Mouse (Mus musculus) mouse embryonic stem cell (cell line): ENCODE data around the gene Gucy2c.

Experiments used
- in situ Hi-C, 2 experiments: fragments of 300-500 bp; cut with MboI; formaldehyde crosslinking; loops; 1 replicate in 1 of 2; 3 replicates in 1 of 2; pipeline ENCODE4 v1.14.3; 2019 to 2020; ENCODE audit warnings: low sequenced_read_pairs in 2 of 2, low pct_unique_long_range_greater_than_20kb in 1 of 2, mixed read lengths in 1 of 2; ENCODE audit not compliant: unreplicated experiment in 1 of 2

Gucy2c gene

DNA sequence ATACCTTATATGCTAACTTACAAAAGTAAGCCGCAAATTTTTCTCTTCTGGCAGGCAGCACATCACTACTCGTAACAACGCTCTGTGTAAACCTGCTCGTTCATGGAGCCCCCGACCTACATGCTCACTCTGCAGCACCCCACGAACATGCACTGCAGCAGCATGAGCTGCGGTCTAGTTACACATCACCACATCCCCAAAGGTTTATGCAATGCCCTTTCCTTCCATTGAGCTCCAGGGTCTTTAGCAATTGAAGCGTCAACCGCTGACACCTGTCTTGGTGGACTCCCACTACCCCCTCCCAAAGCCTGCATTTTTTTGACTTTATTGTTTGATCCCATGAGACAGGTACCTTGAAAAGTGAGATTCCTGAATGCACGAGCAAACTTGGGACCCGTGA is 31.0 kb downstream of the Gucy2c start:
- in situ Hi-C loops = no loop called here

DNA sequence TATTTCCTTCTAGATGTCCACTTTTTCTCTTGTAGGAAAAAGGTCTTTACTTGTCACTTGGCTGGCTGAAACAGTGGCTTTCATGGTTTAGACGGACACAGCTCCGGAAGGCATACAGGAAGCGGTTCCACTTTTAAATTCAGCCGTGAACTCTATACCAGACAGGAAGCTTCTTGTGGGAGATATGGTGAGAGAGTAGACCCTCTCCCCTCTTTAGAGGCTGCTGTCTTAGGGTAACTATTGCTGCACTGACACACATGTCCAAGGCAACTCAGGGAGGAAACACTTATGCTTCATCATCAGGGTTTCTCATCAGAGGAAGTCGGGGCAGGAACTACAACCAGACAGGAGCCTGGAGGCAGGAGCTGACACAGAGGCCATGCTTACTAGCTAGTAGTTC is 36.0 kb downstream of the Gucy2c start:
- in situ Hi-C loops = no loop called here

DNA sequence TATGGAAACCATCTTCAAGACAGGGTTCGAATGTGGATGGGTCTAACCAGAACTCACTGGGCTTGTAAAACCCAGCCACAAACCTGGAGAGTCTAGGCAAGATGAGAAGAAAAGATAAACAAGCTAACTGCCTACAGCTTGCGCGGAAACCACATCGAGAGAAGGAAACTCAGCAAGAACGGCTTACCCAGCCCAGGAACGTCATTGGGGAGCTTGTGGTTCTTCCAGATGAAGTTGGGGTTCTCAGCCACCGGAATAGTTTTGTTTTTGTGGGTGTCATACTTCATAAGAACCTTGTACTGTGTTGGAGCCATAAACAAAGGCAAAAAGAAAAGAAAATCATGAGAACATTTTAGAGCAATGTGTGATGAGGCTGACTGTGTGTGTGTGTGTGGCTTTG is 37.8 kb downstream of the Gucy2c start:
- in situ Hi-C loops = no loop called here

DNA sequence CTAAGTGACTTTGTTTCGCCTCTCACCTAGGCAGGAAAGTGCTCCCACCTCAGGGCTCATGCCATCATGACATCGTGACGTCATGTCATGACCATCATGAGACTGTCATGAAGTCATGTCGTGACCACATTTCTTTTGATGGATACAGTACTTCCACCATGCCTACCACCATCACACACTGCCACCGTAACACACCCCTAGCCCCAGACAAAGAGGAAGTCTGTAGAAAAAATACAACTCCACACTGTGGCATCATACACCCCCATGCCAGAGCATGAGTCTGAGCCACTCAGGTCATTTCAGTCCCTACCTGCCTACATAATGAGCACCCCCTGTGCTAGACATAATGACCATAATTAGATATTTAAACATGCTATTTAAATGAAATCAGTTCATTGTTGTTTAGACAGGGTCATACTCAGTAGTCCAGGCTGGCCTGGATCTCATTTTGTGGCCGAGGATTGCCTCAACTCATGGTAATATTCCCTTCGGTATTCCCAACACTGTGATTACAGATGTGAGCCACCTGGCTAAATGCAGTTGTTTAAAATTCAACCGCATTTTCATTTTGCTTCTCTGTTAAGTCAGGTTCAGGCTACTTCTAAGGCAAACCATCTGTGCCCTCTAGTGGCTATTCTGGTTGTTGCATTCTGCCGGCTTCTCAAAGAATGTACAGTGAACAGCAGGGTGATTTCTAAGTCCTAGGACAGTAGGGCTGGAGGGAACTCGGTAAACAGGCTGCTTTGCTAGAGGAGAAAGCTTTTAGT is 39.0 kb downstream of the Gucy2c start:
- in situ Hi-C loops = no loop called here

DNA sequence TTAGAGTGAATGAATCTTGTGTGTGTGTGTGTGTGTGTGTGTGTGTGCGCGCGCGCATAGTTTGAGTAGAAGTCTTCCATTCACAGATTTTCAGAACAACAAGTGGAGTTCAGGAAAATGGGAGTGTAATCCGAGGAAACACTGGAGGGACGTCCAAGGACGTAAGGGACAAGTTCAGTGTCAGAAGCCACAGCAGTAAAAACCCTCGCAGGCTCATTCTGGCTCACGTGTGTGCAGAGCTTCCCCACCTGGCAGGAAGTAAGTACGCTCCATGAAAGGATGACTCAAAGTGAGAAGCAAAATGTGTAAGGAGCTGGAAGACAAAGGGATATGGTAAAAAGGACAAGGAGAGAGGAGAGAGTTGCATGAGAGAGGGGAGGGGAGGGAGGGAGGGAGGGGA is 40.3 kb downstream of the Gucy2c start:
- in situ Hi-C loops = no loop called here

DNA sequence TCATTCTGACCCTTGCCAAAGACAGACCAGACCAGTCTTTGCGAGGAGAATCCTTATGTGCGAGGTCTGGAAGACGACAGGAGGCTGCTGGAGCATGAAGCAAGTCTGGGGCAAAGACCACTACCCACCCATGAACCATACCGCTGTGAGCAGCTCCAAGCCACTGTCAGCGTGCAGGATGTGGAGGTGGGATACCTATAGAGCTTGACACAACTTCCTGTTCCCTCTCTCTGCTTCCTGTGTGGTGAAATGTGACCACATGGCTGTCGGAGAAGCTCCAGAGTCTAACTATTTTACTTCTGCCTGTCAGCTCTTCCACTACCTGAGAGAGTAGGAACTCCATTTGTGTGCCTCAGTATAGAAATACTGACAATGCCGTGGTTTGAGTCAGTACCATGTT is 45.8 kb downstream of the Gucy2c start:
- in situ Hi-C loops = no loop called here

DNA sequence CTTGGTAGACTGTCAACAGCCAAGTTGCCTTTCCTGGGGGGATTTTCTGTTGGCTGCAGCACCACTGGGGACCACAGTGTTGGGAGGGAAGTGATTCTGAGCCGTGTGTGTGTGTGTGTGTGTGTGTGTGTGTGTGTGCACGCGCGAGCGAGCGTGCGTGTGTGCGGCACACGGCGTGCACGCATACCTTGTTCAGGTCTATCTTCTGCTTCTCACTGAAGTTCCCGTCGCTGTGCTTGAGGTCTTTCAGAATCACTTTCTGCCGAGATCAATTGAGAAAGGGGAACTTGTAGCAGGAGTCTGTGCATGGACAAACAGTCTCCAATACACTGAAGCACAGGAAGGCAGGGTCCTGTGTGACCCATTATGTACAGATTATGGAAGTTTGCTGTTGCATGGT is 53.4 kb downstream of the Gucy2c start:
- in situ Hi-C loops = loop anchor here in 1 of 2 experiments (10.0 kb wide), 1 partner anchor 103 kb away; no protein-coding TSS in a partner anchor

DNA sequence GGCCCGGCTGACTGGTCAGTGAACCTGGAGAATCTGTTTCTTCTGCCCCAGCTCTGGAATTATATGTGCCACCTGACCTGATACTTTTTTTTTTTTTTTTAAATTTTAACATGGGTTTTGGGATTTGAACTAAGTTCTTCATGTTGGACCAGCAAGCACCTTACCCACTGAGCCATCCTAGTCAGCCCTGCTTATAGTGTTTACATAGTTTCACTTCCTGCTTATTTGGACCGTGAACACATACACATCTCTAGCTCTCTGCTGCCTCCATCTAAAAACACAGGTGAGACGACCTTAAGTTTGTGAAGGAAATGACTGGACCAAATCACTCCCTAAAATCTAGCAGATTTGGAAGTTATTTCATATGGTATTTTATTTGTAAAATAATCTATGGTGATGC is 58.4 kb downstream of the Gucy2c start:
- in situ Hi-C loops = loop anchor here in 1 of 2 experiments (10.0 kb wide), 1 partner anchor 98 kb away; no protein-coding TSS in a partner anchor

DNA sequence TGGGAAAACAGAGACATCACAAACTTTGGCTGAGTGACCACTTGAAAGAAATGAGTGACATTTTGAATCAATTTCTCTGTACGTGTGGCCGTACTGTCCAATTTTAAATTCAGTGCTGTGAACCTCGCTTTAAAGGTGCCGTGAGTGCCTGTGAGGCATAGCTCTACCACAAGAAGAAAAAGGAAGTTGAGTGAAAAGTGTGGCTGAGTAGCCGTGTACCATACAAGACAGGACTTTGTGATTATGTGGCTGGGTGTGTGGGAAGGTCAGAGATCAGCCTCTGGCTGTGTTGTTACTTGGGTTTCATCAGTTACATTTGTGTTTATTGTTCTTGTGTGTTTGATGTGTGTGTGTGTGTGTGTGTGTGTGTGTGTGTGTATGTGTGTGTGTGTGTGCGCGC is 59.0 kb downstream of the Gucy2c start:
- in situ Hi-C loops = loop anchor here in 1 of 2 experiments (10.0 kb wide), 1 partner anchor 98 kb away; no protein-coding TSS in a partner anchor

DNA sequence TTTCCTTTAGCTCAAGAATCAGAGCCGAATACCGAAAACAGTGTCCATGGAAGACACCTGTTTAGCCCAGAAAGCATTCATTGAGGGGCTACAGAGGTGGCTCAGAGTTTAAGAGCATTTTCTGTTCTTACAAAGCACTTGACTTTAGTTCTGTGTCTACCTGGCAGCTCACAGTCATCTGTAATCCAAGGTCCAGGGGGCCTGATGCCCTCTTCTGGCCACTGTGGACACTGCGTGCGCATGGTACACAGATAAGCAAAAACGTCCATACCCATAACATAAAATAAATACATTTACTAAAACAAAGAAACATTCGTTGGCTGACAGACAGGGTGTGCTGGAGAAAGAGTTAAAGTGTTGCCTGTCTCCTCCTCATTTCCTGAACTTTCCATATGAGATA is 59.6 kb downstream of the Gucy2c start:
- in situ Hi-C loops = loop anchor here in 1 of 2 experiments (10.0 kb wide), 1 partner anchor 97 kb away; no protein-coding TSS in a partner anchor

DNA sequence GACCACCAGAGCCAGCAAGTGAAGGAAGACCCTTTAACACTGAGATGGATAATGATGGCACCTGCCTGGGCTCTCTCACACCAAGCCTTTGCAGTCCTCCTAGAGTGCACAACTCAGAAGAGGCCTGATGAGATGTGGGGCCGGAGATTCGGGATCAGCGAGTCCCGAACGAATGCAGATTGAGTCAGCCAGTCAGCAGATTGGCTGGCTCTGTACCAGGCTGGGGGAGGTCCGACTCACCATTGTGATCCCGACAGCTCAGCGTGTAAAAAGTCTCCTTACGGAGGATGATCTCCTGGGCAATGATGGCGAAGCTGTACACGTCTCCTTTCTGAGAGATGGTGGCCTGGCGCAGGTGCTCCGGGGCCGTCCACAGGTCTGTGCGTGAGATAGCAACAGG is 61.1 kb downstream of the Gucy2c start:
- in situ Hi-C loops = loop anchor here in 1 of 2 experiments (10.0 kb wide), 1 partner anchor 96 kb away; no protein-coding TSS in a partner anchor

DNA sequence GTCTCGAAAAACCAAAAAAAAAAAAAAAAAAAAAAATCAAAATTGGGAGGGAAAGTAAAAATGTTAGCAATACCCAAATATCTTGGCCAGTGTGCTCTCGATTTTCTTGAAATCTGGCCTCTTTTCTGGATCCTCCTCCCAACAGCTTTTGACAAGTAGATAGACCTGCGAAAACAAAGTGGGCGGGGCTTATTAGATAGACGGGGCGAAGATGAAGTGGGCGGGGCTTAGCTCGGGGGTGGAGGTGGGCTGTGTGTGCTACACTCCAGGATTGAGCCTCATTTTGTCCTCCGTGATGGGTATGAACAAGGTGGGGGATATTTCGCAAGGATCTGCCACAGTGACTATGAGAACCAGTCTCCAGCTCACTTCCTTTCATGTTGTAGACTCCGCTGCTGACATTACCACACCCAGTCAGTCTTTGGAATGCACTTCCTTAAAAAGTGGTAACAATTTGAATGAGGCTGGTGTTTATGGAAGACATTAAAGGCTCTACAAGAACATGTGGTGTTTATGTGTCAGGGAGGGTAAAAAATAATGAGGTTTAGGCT is 65.6 kb downstream of the Gucy2c start:
- in situ Hi-C loops = no loop called here

DNA sequence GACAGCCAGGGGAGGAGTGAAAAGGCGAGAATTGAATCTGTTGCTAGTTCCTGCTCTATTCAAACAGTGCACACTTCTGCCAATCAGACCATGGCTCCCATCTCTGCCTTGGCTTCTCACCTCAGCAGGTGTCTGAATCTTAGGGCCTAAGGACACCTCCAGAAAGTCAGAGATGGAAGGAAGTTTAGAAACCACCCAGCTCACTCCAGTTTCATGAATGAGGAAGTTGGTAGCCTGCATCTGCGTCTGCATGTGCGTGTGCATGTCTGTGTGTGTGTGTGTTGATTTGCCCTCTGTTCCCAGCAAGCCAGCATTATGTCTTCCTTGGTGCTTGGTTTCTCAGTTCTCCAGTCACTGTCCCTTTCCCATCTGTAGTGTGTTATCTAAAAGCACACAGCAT is 67.5 kb downstream of the Gucy2c start:
- in situ Hi-C loops = no loop called here

DNA sequence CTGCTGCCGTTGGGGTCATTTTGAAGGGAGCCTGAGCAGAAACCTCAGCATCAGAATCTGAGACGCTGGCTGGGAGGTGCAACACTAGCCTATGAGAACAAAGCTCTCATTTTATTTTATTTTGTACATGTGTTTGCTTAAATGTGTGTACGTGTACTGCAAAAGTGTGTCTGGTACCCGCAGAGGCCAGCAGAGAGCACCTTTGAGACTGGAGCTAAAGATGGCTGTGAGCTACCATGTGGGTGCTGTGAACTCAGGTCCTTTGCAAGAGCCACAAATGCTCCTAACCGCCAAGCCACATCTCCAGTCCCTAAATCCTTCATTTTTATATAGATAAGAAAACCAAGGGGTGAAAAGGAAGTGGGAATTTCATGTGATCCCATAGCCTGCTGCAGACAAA is 71.2 kb downstream of the Gucy2c start:
- in situ Hi-C loops = no loop called here

DNA sequence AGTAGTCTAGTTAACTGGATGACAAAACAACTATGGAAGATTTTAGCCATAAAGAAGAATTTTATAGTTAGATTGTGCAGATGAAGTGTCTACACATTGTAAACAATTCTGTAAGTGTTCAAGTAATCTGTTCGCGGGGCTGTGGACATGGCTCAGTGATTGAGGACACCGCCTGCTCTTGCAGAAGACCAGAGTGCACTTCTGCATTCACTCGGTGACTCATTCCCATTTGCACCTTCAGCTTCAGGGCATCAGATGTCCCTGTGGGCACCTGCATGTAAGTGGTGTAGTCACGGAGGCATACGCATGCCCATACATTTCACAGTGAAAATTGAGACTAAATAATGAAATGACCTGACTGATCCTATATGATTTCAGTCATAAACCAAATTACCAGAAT is 73.0 kb downstream of the Gucy2c start:
- in situ Hi-C loops = no loop called here

DNA sequence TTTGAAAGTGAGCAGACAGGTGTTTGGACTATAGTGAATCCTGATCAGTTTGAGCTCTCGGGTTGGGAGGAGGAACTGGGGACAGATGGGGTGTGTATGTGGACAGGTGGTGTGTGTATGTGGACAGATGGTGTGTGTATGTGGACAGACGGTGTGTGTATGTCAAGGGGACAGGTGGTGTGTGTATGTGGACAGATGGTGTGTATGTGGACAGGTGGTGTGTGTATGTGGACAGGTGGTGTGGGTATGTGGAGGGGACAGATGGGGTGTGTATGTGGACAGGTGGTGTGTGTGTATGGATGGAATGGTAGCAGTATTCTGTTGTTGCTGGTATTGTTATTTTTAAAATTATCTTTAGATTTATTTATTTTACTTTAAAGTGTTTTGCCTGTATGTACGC is 79.7 kb downstream of the Gucy2c start:
- in situ Hi-C loops = no loop called here

DNA sequence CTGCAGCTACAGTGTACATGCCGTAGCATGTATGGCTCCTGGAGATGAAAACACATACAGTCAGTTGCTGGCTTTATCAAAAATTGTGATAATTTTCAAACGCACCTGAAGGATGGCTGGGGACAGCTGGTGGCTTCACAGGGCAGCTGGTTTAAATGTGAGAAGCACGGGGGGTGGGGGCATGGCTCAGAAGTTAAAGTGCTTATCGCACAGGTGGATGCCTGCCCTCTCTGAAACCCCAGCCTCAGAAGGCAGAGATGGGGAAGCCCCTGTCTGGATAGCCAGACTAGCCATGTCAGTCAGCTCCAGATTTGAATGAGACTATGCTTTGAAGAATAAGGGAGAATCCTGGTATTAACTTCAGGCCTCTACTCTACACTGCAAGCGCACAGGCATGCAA is 80.4 kb downstream of the Gucy2c start:
- in situ Hi-C loops = no loop called here

DNA sequence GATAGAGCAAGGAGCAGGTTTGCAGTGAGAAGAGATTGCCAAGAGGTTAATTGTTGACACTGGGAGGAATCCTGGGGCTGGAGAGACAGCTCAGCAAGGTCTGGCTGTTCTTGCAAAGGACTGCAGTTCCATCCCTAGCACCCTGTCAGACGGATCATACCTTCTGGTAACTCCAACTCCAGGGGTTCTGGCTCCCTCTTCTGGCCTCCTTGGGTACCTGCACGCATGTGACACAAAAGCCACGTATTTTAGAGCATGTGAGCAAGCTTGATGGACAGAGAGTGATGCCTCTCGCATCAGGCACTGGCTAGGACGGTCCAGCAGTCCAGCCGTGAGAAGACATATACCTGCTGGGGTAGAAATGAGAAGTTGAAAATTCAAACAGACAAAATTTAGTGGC is 90.3 kb downstream of the Gucy2c start:
- in situ Hi-C loops = loop anchor here (5.0 kb wide), 2 partner anchors 44 to 49 kb away; no protein-coding TSS in a partner anchor

DNA sequence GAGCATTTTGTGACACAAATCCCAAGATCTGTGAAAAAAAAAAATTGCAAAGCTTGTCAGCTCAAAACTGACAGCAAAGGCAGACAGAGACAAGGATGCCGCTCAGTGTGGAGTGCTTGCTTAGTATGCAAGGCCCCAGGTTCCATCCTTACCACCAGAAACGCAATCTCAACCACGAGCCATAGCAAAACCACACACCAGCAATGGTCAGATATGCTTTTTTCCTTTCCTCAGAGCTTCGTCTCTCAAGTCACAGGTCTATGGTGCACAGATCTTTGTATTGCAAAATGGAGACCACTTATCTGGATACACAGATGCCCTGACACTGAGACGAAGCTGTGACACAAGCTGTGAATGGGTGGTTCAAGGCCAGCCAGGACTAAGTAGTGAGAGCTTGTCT is 91.0 kb downstream of the Gucy2c start:
- in situ Hi-C loops = loop anchor here (5.0 kb wide), 2 partner anchors 43 to 48 kb away; no protein-coding TSS in a partner anchor
